In the genomic region with DNA sequence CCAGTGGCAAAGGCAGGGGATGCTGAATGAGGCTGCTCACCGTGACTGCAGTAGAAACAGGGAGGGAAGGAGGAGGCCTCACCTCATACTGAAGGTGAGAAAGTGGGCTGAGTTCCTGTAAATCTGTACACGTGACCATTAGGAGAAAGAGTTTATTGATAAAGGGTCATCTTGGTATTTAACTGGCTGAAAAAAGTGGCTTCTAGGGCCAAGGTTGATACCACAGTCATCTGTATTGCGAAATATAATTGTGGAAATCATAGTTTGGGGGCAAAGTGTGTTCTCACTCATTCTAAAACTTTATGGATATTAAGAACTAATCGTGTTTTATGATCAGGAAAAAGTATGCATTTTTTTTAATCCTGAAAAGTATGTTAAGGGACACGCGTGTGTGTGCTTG, we compare ENCODE assay signal across 25 mouse cellular contexts. TPM values are rescaled to one million over a fixed set of nuclear protein-coding genes. Genes with fewer than 3 reads are reported as not detected.
A peak's percentile ranks its signal among the peaks of the same experiment; 100 is the strongest.
DNase-seq lines count a peak whose midpoint lies in the region; ATAC-seq and TF ChIP-seq lines count a peak whose summit lies in the region.
"Had no signal": no experiment of that assay in that cellular context is flagged by ENCODE, and none has a peak within 500 bp of the region (broad histone marks: within the 10 kb centered on the region; RNA-seq: fewer than 3 reads in every experiment).

No protein-coding gene starts in this region.

- WGBS in liver, adult 2 months, result 57% methylated on average over 6 of the region's 6 CpGs
- WGBS in liver, embryonic 11.5 days, result 72% methylated on average over 6 of the region's 6 CpGs
- 75% methylated on average over 6 of the region's 6 CpGs for WGBS in intestine, embryonic 15.5 days
- 50% methylated on average over 6 of the region's 6 CpGs for WGBS in intestine, postnatal 0 days

- no peak for TF ChIP-seq CTCF in liver, adult 2 months (IDR thresholded peaks at IDR 0.05; ENCODE audit: low read depth, low read length)
- no peak for TF ChIP-seq CTCF in intestine, postnatal 0 days (IDR thresholded peaks at IDR 0.05; ENCODE audit: low read depth)

- no peaks in the 10 kb centered on the region for H3K27me3 ChIP-seq in liver, adult 2 months (ENCODE audit: control insufficient read depth, insufficient read depth, low read length)
- no peaks in the 10 kb centered on the region for H3K27me3 ChIP-seq in liver, embryonic 11.5 days (replicated peaks; ENCODE audit: control insufficient read depth, insufficient read depth, low read length)
- H3K27me3 ChIP-seq in intestine, embryonic 15.5 days (replicated peaks), result peaks cover 4% of the 10 kb centered on the region; the same call in 1 of the 2 replicates
- no peaks in the 10 kb centered on the region for H3K27me3 ChIP-seq in intestine, postnatal 0 days (replicated peaks; ENCODE audit: control insufficient read depth, insufficient read depth, low read length)
- H3K27me3 ChIP-seq: forebrain, embryonic 15.5 days had no signal

- H3K9ac ChIP-seq in liver, adult 2 months (ENCODE audit: low read depth, low read length), result no peak overlapping the region
- no peak overlapping the region for H3K9ac ChIP-seq in liver, embryonic 11.5 days (ENCODE audit: low read depth, low read length)
- H3K9ac ChIP-seq in intestine, embryonic 15.5 days, result no peak overlapping the region
- no peak overlapping the region for H3K9ac ChIP-seq in intestine, postnatal 0 days (ENCODE audit: low read depth, low read length)
- H3K9ac ChIP-seq: embryonic facial prominence, embryonic 12.5 days; forebrain, embryonic 13.5 days; forebrain, embryonic 15.5 days; forebrain, postnatal 0 days had no signal

- H3K27ac ChIP-seq in liver, adult 2 months (replicated peaks; ENCODE audit: insufficient read depth, low read depth, low read length), result no peak overlapping the region
- H3K27ac ChIP-seq in liver, embryonic 11.5 days (ENCODE audit: low read depth, low read length), result no peak overlapping the region
- H3K27ac ChIP-seq in intestine, embryonic 15.5 days, result no peak overlapping the region
- H3K27ac ChIP-seq in intestine, postnatal 0 days (ENCODE audit: low read depth, low read length), result no peak overlapping the region
- H3K27ac ChIP-seq: embryonic facial prominence, embryonic 10.5 days; embryonic facial prominence, embryonic 12.5 days; forebrain, embryonic 13.5 days; forebrain, embryonic 15.5 days had no signal

- H3K4me3 ChIP-seq in liver, adult 2 months (ENCODE audit: insufficient read depth, low read depth, low read length), result no peak overlapping the region
- H3K4me3 ChIP-seq in liver, embryonic 11.5 days (ENCODE audit: low read depth, low read length), result no peak overlapping the region
- no peak overlapping the region for H3K4me3 ChIP-seq in intestine, embryonic 15.5 days (replicated peaks)
- no peak overlapping the region for H3K4me3 ChIP-seq in intestine, postnatal 0 days (ENCODE audit: low read depth, low read length)
- H3K4me3 ChIP-seq: embryonic facial prominence, embryonic 10.5 days; embryonic facial prominence, embryonic 12.5 days; forebrain, embryonic 13.5 days; forebrain, embryonic 15.5 days had no signal

- H3K79me2 ChIP-seq in liver, adult 2 months (ENCODE audit: control insufficient read depth, insufficient read depth, low read length), result no peaks in the 10 kb centered on the region

- no peaks in the 10 kb centered on the region for H3K9me3 ChIP-seq in liver, embryonic 11.5 days (ENCODE audit: control insufficient read depth, low read length)
- no peaks in the 10 kb centered on the region for H3K9me3 ChIP-seq in intestine, embryonic 15.5 days
- no peaks in the 10 kb centered on the region for H3K9me3 ChIP-seq in intestine, postnatal 0 days (ENCODE audit: control insufficient read depth)
- H3K9me3 ChIP-seq: embryonic facial prominence, embryonic 10.5 days; embryonic facial prominence, embryonic 12.5 days; forebrain, embryonic 13.5 days; forebrain, embryonic 15.5 days had no signal

- H3K4me1 ChIP-seq in liver, adult 2 months (ENCODE audit: control insufficient read depth, insufficient read depth, low read length), result peaks cover 16% of the 10 kb centered on the region
- no peaks in the 10 kb centered on the region for H3K4me1 ChIP-seq in liver, embryonic 11.5 days (replicated peaks; ENCODE audit: control insufficient read depth, insufficient read depth, low read length)
- no peaks in the 10 kb centered on the region for H3K4me1 ChIP-seq in intestine, embryonic 15.5 days (replicated peaks)
- H3K4me1 ChIP-seq in intestine, postnatal 0 days (replicated peaks; ENCODE audit: control insufficient read depth, insufficient read depth, low read length), result no peaks in the 10 kb centered on the region
- H3K4me1 ChIP-seq: embryonic facial prominence, embryonic 12.5 days; forebrain, embryonic 13.5 days had no signal

- H3K4me2 ChIP-seq in liver, embryonic 11.5 days, result no peak overlapping the region
- H3K4me2 ChIP-seq in intestine, embryonic 15.5 days (replicated peaks), result no peak overlapping the region
- no peak overlapping the region for H3K4me2 ChIP-seq in intestine, postnatal 0 days (replicated peaks; ENCODE audit: low read depth)
- H3K4me2 ChIP-seq: embryonic facial prominence, embryonic 12.5 days; forebrain, embryonic 13.5 days; forebrain, embryonic 15.5 days had no signal

- TF ChIP-seq POLR2A in liver, adult 2 months (IDR thresholded peaks at IDR 0.05; ENCODE audit: extremely low read depth, insufficient read depth, low read length), result no peak

- peak; percentile 62 for DNase-seq in liver, adult 2 months (ENCODE audit: extremely low read depth, low read depth, low spot score)
- no peak for DNase-seq in liver, embryonic 11.5 days (ENCODE audit: low spot score)
- DNase-seq: adrenal gland, adult 2 months; adrenal gland, postnatal 10 days; adrenal gland, postnatal 25 days; B cell, adult 2 months; cerebellum, adult 11 months; cerebellum, adult 18-20 months; cerebellum, adult 8-10 months; cerebellum, adult 9-11 months; cerebellum, postnatal 14 days; cerebellum, postnatal 36 days; forebrain, postnatal 0 days had no signal

- no peaks in the 10 kb centered on the region for H3K36me3 ChIP-seq in liver, adult 2 months (ENCODE audit: control insufficient read depth, insufficient read depth, low read length)
- no peaks in the 10 kb centered on the region for H3K36me3 ChIP-seq in liver, embryonic 11.5 days (ENCODE audit: control insufficient read depth, insufficient read depth, low read length)
- H3K36me3 ChIP-seq in intestine, embryonic 15.5 days, result no peaks in the 10 kb centered on the region
- H3K36me3 ChIP-seq in intestine, postnatal 0 days (ENCODE audit: control insufficient read depth, insufficient read depth), result no peaks in the 10 kb centered on the region
- H3K36me3 ChIP-seq: embryonic facial prominence, embryonic 10.5 days; embryonic facial prominence, embryonic 12.5 days; forebrain, embryonic 15.5 days had no signal

- ATAC-seq in liver, embryonic 11.5 days (replicated peaks; ENCODE audit: low FRiP score), result no peak
- ATAC-seq in intestine, embryonic 15.5 days, result peak; percentile 57
- ATAC-seq in intestine, postnatal 0 days, result peak; percentile 40
- ATAC-seq in CD4-positive, CD25-positive, alpha-beta regulatory T cell, adult 4 months, result no peak
- ATAC-seq: forebrain, embryonic 13.5 days; forebrain, embryonic 15.5 days; forebrain, postnatal 0 days had no signal

RNA-seq across cellular contexts. Expression of a gene that starts 21.2 kb away (rescaled TPM):
- total RNA-seq in liver, adult 2 months (2014; rRNA removed), result not detected in 2 replicates
- not detected in 2 replicates for polyA plus RNA-seq in liver, adult 2 months (2012; rRNA removed)
- polyA plus RNA-seq in liver, embryonic 11.5 days (2014; fragmentation: Nextera tagmentation; extraction: Ambion mirVana), result 6.3 and 6.8 TPM in 2 replicates
- 15.2 and 18.4 TPM in 2 replicates for polyA plus RNA-seq in intestine, embryonic 15.5 days (2015; fragmentation: Nextera tagmentation; extraction: Ambion mirVana)
- 5.9 and 8.2 TPM in 2 replicates for polyA plus RNA-seq in intestine, postnatal 0 days (2015; fragmentation: Nextera tagmentation; extraction: Ambion mirVana)
- polyA plus RNA-seq in CD4-positive, CD25-positive, alpha-beta regulatory T cell, adult 4 months (2017; shearing (Covaris generic)), result not detected
- total RNA-seq: adrenal gland, adult 2 months; adrenal gland, postnatal 10 days; adrenal gland, postnatal 25 days; common myeloid progenitor, adult 5-6 weeks; forebrain, postnatal 0 days; MEL had no signal
- polyA plus RNA-seq: adrenal gland, adult 2 months; forebrain, embryonic 13.5 days; forebrain, embryonic 15.5 days; forebrain, postnatal 0 days had no signal

RNA-seq across cellular contexts. Expression of a gene that starts 30.5 kb away (rescaled TPM):
- not detected in 2 replicates for total RNA-seq in liver, adult 2 months (2014; rRNA removed)
- 0.26 TPM in 1 of 2 replicates, not detected in the other for polyA plus RNA-seq in liver, adult 2 months (2012; rRNA removed)
- polyA plus RNA-seq in liver, embryonic 11.5 days (2014; fragmentation: Nextera tagmentation; extraction: Ambion mirVana), result not detected in 2 replicates
- not detected in 2 replicates for polyA plus RNA-seq in intestine, embryonic 15.5 days (2015; fragmentation: Nextera tagmentation; extraction: Ambion mirVana)
- 0.14 and 0.22 TPM in 2 replicates for polyA plus RNA-seq in intestine, postnatal 0 days (2015; fragmentation: Nextera tagmentation; extraction: Ambion mirVana)
- polyA plus RNA-seq in CD4-positive, CD25-positive, alpha-beta regulatory T cell, adult 4 months (2017; shearing (Covaris generic)), result under 1 TPM in 1 of 2 experiments, not detected in 1; 0.58 TPM
- total RNA-seq: common myeloid progenitor, adult 5-6 weeks; ES-E14; forebrain, postnatal 0 days; MEL had no signal
- polyA plus RNA-seq: embryonic facial prominence, embryonic 10.5 days; embryonic facial prominence, embryonic 12.5 days; embryonic facial prominence, embryonic 14.5 days; forebrain, embryonic 11.5 days; forebrain, embryonic 15.5 days had no signal

Comparison
In these comparisons a context has a peak if more than half of its experiments do, and no peak if none do; other contexts are left out.
1. ATAC-seq: peak in intestine, embryonic 15.5 days (single experiment) and intestine, postnatal 0 days (single experiment); none in liver, embryonic 11.5 days (single experiment) and CD4-positive, CD25-positive, alpha-beta regulatory T cell, adult 4 months (single experiment).